Mouse (Mus musculus): ENCODE data around the gene Topaz1. TPM values are rescaled to one million over a fixed set of nuclear protein-coding genes. Genes with fewer than 3 reads are reported as not detected.

The Topaz1 gene
- polyA plus RNA-seq (2012; ENCODE audit: low replicate concordance): not detected in 2 replicates

DNA sequence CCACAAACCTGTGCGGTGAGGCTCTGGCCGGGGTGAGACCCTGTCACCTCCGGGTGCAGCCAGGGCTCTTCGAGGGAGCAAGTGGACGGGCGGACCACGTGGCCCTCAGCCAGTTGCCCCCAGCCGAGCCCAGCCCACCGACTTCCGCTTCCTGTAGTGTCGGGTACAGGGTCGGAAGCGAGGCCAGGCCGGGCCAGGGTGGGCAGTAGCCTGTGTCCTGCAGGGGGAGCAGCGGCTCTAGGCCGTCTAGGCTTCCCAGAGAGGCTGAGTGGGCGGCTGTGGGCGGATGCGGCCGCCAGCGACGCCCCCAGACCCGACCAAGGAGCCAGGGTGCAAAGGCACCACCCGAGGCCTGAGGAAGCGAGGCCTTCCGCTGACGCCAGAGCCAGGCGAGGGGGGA, at the start of gene Topaz1:
TSS of gene Topaz1 (plus strand) at position 287 of the 400 bp plus-strand sequence.

GRCm38 (mm10) chr9:122805053-122805844, 58.1 kb downstream of the Topaz1 start, which contains the start of gene Tcaim:
TSS of gene Tcaim (plus strand) at chr9:122805539.

DNA sequence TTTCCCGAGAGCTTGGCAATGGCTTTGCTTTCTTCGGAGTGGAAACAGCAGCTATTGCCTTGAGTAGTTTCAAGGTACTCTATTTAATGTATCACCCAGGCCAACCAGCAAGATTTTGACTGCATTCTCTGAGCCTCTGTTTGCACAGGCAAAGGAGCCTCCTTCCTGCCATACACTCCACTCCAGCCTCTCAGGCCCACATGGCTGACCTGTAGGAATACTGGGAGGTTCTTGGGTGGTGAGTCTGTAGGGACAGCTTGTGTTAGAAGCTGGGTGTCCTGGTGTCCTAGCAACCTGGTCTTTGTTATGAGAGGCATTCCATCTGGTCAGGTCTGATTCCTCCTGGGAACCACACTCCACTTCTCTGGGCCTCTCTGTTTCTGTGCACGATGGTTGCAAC, 96.6 kb downstream of the Topaz1 start, which contains the start of gene Gm35549:
TSS of gene Gm35549 (minus strand) at position 276 of the 400 bp plus-strand sequence.

Other genes starting within 250 kb of the Topaz1 start
- 0.86 and 2.7 TPM in 2 replicates for gene Tcaim, start 58.2 kb downstream of the Topaz1 start, polyA plus RNA-seq (2012; ENCODE audit: low replicate concordance)
- gene Gm35549, start 96.7 kb downstream of the Topaz1 start, polyA plus RNA-seq (2012; ENCODE audit: low replicate concordance): not detected in 2 replicates
- gene Zfp445, start 118.7 kb downstream of the Topaz1 start, polyA plus RNA-seq (2012; ENCODE audit: low replicate concordance): 5.5 and 7.0 TPM in 2 replicates
- gene Zkscan7, start 138.3 kb downstream of the Topaz1 start, polyA plus RNA-seq (2012; ENCODE audit: low replicate concordance): 2.8 and 5.5 TPM in 2 replicates
- 0.09 and 0.20 TPM in 2 replicates for gene Zfp105, start 175.7 kb downstream of the Topaz1 start, polyA plus RNA-seq (2012; ENCODE audit: low replicate concordance)
- 2.7 and 6.0 TPM in 2 replicates for gene 1110059G10Rik, start 203.7 kb downstream of the Topaz1 start, polyA plus RNA-seq (2012; ENCODE audit: low replicate concordance)
- 0.46 and 4.5 TPM in 2 replicates for gene Kif15, start 203.7 kb downstream of the Topaz1 start, polyA plus RNA-seq (2012; ENCODE audit: low replicate concordance)

Measured in hematopoietic multipotent progenitor cell, adult 10-12 weeks (in vitro differentiated cells).